Mouse (Mus musculus): Measurements from ENCODE around the gene Atp2a1. TPM values are rescaled to one million over a fixed set of nuclear protein-coding genes. Genes with fewer than 3 reads are reported as not detected.
A peak's percentile ranks its signal among the peaks of the same experiment; 100 is the strongest.
"Not testable (repeated sequence)": the region's sequence is repeated elsewhere in the genome, so short reads cannot be mapped to it uniquely, and the experiment has no call there.

The Atp2a1 gene
- polyA plus RNA-seq (2012; rRNA removed): 0.22 and 0.57 TPM in 2 replicates

DNA sequence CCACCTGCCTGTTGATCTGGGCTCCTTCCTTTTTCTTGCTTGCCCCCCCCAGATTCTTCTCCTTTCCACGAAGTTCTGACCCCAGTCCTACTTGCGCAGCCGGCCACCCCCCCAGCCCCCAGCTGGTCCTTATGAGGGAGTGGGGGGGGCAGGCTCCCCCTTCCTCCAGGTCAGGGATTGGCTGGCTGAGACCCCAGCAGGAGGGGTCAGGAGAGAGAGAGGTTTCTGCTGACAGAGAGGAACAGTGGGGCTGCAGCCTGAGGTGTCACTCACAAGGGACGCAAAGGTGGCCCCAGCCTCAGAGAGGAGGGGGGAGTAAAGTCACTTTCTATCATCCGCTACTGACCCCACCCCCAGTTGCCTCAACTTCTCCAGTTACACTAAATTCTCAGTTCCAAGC is at the start of gene Atp2a1:
Gene Atp2a1 (minus strand): TSS at position 105 of the 400 bp plus-strand sequence.
- no peak for DNase-seq (ENCODE audit: low spot score)

GRCm38 (mm10) chr7:126511287-126511686 is 48.4 kb upstream of the Atp2a1 start:
- no peak for DNase-seq (ENCODE audit: low spot score)

GRCm38 (mm10) chr7:126507126-126507778 is 44.3 kb upstream of the Atp2a1 start:
- no peak for DNase-seq (ENCODE audit: low spot score)

DNA sequence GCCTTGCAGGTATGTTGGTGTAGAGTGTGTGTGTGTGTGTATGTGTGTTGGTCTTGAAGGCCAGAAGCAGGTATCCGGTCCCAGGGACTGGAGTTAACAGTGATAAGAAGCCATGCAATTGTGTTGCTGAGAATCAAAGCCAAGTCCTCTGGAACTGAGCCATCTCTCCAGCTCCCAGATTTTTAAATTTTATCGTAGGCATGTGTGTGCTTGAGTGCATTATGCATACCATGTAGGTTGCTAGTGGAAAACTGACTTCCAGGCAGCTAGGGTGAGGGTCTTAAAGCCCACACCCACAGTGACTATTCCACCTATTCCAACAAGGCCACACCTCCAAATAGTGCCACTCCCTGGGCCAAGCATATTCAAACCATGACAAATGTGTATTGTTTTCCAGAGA is 42.0 kb upstream of the Atp2a1 start:
- no peak for DNase-seq (ENCODE audit: low spot score)

DNA sequence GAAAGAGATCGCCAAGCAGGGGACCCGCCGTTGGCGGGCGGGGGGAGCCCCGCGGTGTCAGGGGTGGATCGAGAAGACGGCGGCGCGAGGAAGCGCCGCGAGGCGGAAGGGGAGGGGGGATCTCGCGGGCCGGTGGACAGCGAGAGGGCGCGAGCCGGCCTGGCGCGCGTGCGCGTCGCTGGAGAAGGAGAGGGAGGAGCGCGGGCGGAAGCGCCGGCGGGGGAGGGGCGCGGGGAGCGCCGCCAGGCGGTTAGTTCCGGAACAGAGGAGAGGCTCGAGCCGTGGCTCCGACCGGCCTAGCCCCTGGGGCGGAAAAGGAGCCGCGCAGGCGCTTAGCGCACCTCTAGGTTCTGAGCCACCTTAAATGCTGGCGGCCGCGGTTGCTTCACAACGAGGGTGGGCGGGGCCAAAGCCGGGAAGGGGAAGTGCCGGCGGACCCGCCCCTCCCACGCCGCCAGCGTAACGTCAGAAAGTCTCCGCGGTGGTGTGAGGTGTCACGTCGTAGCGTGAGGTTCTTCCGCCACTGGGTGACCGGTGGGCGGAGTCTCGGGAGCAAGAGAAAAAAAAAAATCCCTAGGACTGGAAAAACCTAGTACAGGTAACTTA is 40.5 kb upstream of the Atp2a1 start, which contains the start of gene Atxn2l:
Gene Atxn2l (minus strand): TSS at position 165 of the 606 bp plus-strand sequence.
- peak; percentile 95 for DNase-seq (ENCODE audit: low spot score)

DNA sequence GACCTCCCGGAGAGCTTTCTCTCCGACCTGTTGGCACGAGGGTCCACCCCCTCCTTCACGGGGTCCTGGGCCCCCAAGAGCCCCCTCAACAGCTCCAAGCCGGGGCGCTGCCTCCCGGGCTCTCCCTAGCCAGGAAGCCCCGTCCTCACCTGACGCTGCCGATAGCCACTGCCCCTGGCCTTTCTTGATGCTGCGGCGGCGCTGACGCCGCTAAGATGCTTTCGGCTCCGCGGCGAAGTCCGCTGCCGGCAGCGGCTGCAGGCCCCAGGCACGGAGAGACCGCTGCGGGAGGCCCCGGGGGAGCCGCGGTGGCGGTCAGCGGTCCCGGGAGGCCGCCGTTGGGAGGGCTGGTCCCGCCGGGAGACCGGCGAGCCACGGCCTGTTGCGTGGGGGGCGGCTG is 39.8 kb upstream of the Atp2a1 start:
- no peak for DNase-seq (ENCODE audit: low spot score)

DNA sequence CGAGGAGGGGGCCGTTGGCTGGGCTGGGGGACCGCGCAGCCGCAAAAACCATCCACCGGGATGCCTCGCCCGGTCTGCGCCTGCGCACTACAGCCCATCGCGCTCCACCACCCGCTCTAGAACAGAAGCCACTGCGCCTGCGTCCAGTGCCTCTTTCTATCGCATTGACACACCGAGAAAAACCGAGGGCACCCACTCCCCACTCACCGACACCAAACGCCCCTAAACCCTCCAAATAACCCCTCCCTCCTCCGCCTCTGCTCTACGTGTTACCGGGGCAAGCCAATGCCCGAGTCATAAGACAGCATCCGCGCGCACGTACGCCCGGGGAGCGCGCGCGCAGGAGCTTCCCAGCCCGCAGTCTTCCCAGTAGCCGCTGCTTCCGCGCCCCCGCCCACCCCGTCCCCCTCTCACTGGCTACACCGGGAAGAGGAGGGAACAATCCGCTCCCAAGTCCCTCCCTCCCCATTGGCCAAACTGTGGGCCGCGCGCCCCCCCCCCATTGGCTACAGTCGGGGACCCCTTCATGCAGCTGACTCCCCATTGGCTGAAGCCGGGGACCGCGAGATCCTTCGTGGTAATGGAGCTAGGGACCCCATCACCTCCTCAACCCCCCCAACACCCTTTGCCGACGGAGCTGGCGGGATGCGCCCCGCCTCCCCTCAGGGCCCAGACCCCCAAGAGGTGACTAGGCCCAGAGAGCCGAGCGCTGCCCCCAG is 39.3 kb upstream of the Atp2a1 start:
- DNase-seq (ENCODE audit: low spot score): peak; percentile 79

DNA sequence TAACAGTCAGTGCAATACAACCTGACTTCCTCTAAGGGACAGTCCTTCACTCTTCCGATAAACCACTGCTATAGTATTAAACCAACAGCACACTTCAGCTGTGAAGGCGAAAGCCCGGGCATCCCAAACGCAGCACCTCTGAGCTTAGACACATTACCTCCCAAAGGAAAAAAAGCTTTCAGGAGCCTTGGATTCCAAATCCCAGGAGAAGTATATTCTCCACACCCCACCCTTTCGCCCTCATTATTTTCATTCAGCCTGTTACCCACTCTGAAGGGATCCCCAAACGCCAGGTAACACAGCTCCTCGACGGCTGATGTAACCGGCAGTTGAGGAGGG is 38.7 kb upstream of the Atp2a1 start:
- DNase-seq (ENCODE audit: low spot score): no peak

DNA sequence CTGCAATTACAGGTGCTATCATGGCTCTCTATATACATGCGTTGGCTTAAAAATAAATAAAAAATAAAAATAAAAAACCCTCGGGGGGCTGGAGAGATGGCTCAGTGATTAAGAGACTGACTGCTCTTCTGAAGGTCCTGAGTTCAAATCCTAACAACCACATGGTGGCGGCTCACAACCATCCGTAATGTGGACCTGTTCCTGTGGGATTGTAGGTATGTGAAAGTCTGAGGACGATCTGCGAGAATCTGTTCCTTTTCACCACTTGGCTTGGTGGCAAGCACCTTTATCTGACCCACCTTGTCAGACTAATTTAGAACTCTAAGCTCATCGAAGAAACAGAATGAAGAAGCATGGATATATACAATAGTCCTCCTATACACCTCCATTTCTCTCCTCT is 36.5 kb upstream of the Atp2a1 start:
- no peak for DNase-seq (ENCODE audit: low spot score)

GRCm38 (mm10) chr7:126497966-126498365 is 35.1 kb upstream of the Atp2a1 start:
- DNase-seq (ENCODE audit: low spot score): no peak

- no peak for DNase-seq (ENCODE audit: low spot score)
Observed at GRCm38 (mm10) chr7:126496475-126496874, 33.6 kb upstream of the Atp2a1 start.

- DNase-seq (ENCODE audit: low spot score): no peak
Observed at GRCm38 (mm10) chr7:126494120-126494519, 31.2 kb upstream of the Atp2a1 start.

GRCm38 (mm10) chr7:126491973-126492372 is 29.1 kb upstream of the Atp2a1 start:
- DNase-seq (ENCODE audit: low spot score): no peak

GRCm38 (mm10) chr7:126491005-126491404 is 28.1 kb upstream of the Atp2a1 start:
- DNase-seq (ENCODE audit: low spot score): no peak

GRCm38 (mm10) chr7:126487617-126488385 is 24.9 kb upstream of the Atp2a1 start:
- not testable (repeated sequence) for DNase-seq (ENCODE audit: low spot score)

DNA sequence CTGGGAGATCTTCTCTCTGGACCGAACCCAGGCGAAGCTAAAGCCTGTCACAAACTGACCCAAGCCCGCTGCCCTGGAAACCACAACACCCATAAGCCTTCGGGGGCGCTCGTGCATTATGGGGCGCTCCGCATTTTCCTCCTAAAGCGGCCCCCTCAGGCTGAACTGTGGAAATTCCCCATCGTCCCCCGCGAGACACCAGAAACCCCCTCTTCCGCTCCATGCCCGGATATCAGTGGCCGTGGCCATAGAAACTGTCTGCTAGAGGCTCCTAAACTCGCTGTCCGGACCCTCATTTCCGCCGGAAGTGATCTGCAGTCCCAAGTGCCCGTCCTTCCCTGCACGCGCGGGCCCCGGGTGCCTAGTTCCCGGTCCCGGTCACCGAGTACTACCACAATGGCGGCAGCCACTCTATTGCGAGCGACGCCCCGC is 24.2 kb upstream of the Atp2a1 start, which contains the start of gene Tufm:
Gene Tufm (plus strand): TSS at position 310 of the 432 bp plus-strand sequence.
- peak; percentile 79 for DNase-seq (ENCODE audit: low spot score)

- peak; percentile 78 for DNase-seq (ENCODE audit: low spot score)
Observed at GRCm38 (mm10) chr7:126482392-126482871, 19.5 kb upstream of the Atp2a1 start.

- no peak for DNase-seq (ENCODE audit: low spot score)
Observed at GRCm38 (mm10) chr7:126481699-126482098, 18.8 kb upstream of the Atp2a1 start.

DNA sequence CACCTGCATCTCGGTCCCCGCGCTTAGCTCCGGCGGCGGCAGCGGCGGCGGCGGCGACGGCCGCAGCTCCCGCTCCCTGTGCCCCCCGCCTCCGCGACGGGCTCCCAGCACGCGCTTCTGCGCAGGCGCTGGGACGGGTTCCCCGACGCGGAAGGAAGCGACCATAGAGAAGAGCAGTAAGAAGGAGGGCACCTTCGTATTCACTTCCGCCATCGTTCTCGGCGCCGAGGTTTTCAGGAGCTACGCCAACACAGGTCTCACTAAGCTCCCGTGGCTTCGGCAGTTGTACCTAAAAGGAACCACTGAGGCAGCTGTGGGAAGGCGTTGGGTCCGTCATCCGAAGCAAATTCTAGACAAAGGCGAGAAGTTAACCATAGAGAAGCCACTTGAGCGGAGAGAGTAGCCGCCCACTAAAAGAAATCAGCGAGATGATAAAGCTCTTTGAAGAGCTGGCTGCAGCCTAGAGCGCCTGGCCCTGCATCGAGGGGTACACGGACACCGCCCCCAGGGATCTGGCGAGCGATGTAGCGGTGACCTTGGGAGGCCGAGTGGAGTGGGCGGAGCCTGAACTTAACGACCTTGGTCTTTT is 12.2 kb upstream of the Atp2a1 start, which contains the start of gene Sh2b1:
Gene Sh2b1 (minus strand): TSS at position 432 of the 589 bp plus-strand sequence.
- DNase-seq (ENCODE audit: low spot score): peak; percentile 73

GRCm38 (mm10) chr7:126474486-126474955 is 11.6 kb upstream of the Atp2a1 start:
- no peak for DNase-seq (ENCODE audit: low spot score)

GRCm38 (mm10) chr7:126473470-126474086 is 10.7 kb upstream of the Atp2a1 start:
- DNase-seq (ENCODE audit: low spot score): no peak
